Mouse (Mus musculus) G1E (cell line): ENCODE results near the gene Krt17.

ENCODE experiments used
- CTCF ChIP-seq: IDR thresholded peaks from 2 replicates; pipeline ENCODE4 v1.5.1; 2012; ENCODE audit warnings: low read depth, low read length, inconsistent platforms, mixed read lengths
- POLR2AphosphoS5 ChIP-seq: IDR thresholded peaks from 2 replicates; pipeline ENCODE4 v1.6.1; 2012; ENCODE audit warnings: low read depth, low read length, inconsistent platforms; ENCODE audit not compliant: insufficient replicate concordance

DNA sequence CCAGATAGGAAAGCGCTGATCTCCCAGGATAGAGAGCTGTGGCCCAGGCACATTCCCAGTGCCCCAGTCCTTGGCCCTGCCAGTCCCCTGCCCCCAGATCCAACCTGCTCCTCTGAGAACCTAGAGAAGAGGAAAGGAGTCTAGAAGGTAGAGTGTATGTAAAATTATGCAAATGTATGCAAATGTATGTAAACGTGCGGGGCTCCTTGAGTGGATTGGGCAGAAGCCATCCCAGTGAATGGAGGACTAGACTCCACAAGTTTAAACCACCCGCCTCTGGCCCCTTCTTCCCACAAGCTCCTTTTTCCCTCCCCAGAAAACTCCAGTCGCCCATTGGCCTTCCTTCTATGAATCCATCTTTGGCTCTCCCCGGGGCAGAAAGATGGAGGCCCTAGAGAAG, 32.1 kb upstream of the Krt17 start:
- no peak for TF ChIP-seq CTCF
- no peak for TF ChIP-seq POLR2AphosphoS5
